Mouse (Mus musculus) urinary bladder, adult 18-20 months (tissue): ENCODE measurements around the gene Hdac4.

ENCODE experiments used
- DNase-seq, 2 experiments: peaks; one replicate each; pipeline ENCODE4 v3.0.0; 2022; ENCODE audit warnings: low spot score in 2 of 2, mixed read lengths in 2 of 2

Hdac4 gene

GRCm38 (mm10) chr1:92195360-92196149, at the start of gene Hdac4:
Gene Hdac4 (minus strand): TSS chr1:92195699.
- no peak for DNase-seq

- DNase-seq, result no peak
These were observed 48.0 kb upstream of the Hdac4 start for GRCm38 (mm10) chr1:92243549-92243948.

GRCm38 (mm10) chr1:92240072-92240471, 44.6 kb upstream of the Hdac4 start:
- no peak for DNase-seq

- DNase-seq, result no peak
These were observed 40.1 kb upstream of the Hdac4 start for GRCm38 (mm10) chr1:92235600-92235999.

- no peak for DNase-seq
These were observed 29.8 kb upstream of the Hdac4 start for GRCm38 (mm10) chr1:92225297-92225696.

- DNase-seq, result no peak
These were observed 28.7 kb upstream of the Hdac4 start for GRCm38 (mm10) chr1:92223956-92224891.

GRCm38 (mm10) chr1:92216710-92217109, 21.2 kb upstream of the Hdac4 start:
- no peak for DNase-seq

GRCm38 (mm10) chr1:92215996-92216630, 20.6 kb upstream of the Hdac4 start:
- no peak for DNase-seq

GRCm38 (mm10) chr1:92215131-92215638, 19.7 kb upstream of the Hdac4 start:
- peak; percentile 11 to 34 for DNase-seq

- no peak for DNase-seq
These were observed 16.7 kb upstream of the Hdac4 start for GRCm38 (mm10) chr1:92212003-92212750.

- no peak for DNase-seq
These were observed 7.3 kb upstream of the Hdac4 start for GRCm38 (mm10) chr1:92202639-92203352.

- no peak for DNase-seq
These were observed 5.0 kb downstream of the Hdac4 start for GRCm38 (mm10) chr1:92190463-92190862.

GRCm38 (mm10) chr1:92187137-92187536, 8.4 kb downstream of the Hdac4 start:
- no peak for DNase-seq

- no peak for DNase-seq
These were observed 10.9 kb downstream of the Hdac4 start for GRCm38 (mm10) chr1:92184600-92184999.

- no peak for DNase-seq
These were observed 12.3 kb downstream of the Hdac4 start for GRCm38 (mm10) chr1:92183101-92183790.

- DNase-seq, result no peak
These were observed 13.5 kb downstream of the Hdac4 start for GRCm38 (mm10) chr1:92181970-92182369.

GRCm38 (mm10) chr1:92180141-92181137, 15.1 kb downstream of the Hdac4 start:
- peak; percentile 99 to 100 for DNase-seq

- peak; percentile 31 to 33 for DNase-seq
These were observed 16.0 kb downstream of the Hdac4 start for GRCm38 (mm10) chr1:92179489-92180006.
